Mouse (Mus musculus): ENCODE measurements around the gene Elp5. TPM values are rescaled to one million over a fixed set of nuclear protein-coding genes. Genes with fewer than 3 reads are reported as not detected.

The Elp5 gene
- 149 and 168 TPM in 2 replicates for polyA plus RNA-seq (2014; fragmentation: Nextera tagmentation; extraction: Ambion mirVana)

GRCm38 (mm10) chr11:69982225-69982624 lies at the start of gene Elp5:
TSS of gene Elp5 (minus strand) at chr11:69982517.
- ATAC-seq (ENCODE audit: insufficient read depth, low FRiP score, low TSS enrichment) (no peak), DNase-seq (ENCODE audit: low spot score) (no peak)
- Histone ChIP-seq H3K9ac (ENCODE audit: low read length) (peak within 1 kb of the TSS; percentile 90), H3K36me3 (ENCODE audit: control insufficient read depth, insufficient read depth, low read length) (peaks cover 12% of the 10 kb centered on the region), H3K9me3 (ENCODE audit: control insufficient read depth, low read length) (no peaks in the 10 kb centered on the region), H3K4me1 (ENCODE audit: control insufficient read depth, insufficient read depth, low read length) (peaks cover 8% of the 10 kb centered on the region), H3K27me3 (ENCODE audit: control insufficient read depth, insufficient read depth, low read length) (no peaks in the 10 kb centered on the region), H3K27ac (ENCODE audit: low read depth, low read length) (peak within 1 kb of the TSS; percentile 97), H3K4me3 (ENCODE audit: low read depth, low read length) (peak within 1 kb of the TSS; percentile 86), H3K4me2 (ENCODE audit: low read depth) (peak within 1 kb of the TSS; percentile 84)
- WGBS = 62% methylated on average over 8 of the region's 8 CpGs

GRCm38 (mm10) chr11:70031321-70031670 lies 49.0 kb upstream of the Elp5 start:
- no peak overlapping the region for H3K9ac ChIP-seq (ENCODE audit: low read length)
- ATAC-seq (ENCODE audit: insufficient read depth, low FRiP score, low TSS enrichment) = no peak
- H3K9me3 ChIP-seq (ENCODE audit: control insufficient read depth, low read length) = no peaks in the 10 kb centered on the region
- no peaks in the 10 kb centered on the region for H3K27me3 ChIP-seq (ENCODE audit: control insufficient read depth, insufficient read depth, low read length)
- peaks cover 33% of the 10 kb centered on the region for H3K4me1 ChIP-seq (ENCODE audit: control insufficient read depth, insufficient read depth, low read length)
- no peak overlapping the region for H3K27ac ChIP-seq (ENCODE audit: low read depth, low read length)
- no peak overlapping the region for H3K4me2 ChIP-seq (ENCODE audit: low read depth)
- peaks cover 8% of the 10 kb centered on the region for H3K36me3 ChIP-seq (ENCODE audit: control insufficient read depth, insufficient read depth, low read length)
- no peak overlapping the region for H3K4me3 ChIP-seq (ENCODE audit: low read depth, low read length)
- no peak for DNase-seq (ENCODE audit: low spot score)
- 96% methylated on average over 11 of the region's 11 CpGs for WGBS

GRCm38 (mm10) chr11:70030651-70031320 lies 48.5 kb upstream of the Elp5 start:
- Histone ChIP-seq H3K36me3 (ENCODE audit: control insufficient read depth, insufficient read depth, low read length) (peaks cover 8% of the 10 kb centered on the region), H3K27ac (ENCODE audit: low read depth, low read length) (peak overlapping the region; percentile 77), H3K9ac (ENCODE audit: low read length) (peak overlapping the region; percentile 35; the same call in 1 of the 2 replicates), H3K4me2 (ENCODE audit: low read depth) (peak overlapping the region; percentile 62; the same call in 1 of the 2 replicates), H3K4me3 (ENCODE audit: low read depth, low read length) (peak overlapping the region; percentile 27; the same call in 1 of the 2 replicates), H3K27me3 (ENCODE audit: control insufficient read depth, insufficient read depth, low read length) (no peaks in the 10 kb centered on the region), H3K4me1 (ENCODE audit: control insufficient read depth, insufficient read depth, low read length) (peaks cover 38% of the 10 kb centered on the region), H3K9me3 (ENCODE audit: control insufficient read depth, low read length) (no peaks in the 10 kb centered on the region)
- DNase-seq (ENCODE audit: low spot score) (no peak), ATAC-seq (ENCODE audit: insufficient read depth, low FRiP score, low TSS enrichment) (no peak)
- WGBS = 94% methylated on average over 28 of the region's 28 CpGs

- Histone ChIP-seq H3K4me3 (ENCODE audit: low read depth, low read length) (peak overlapping the region; percentile 27), H3K9ac (ENCODE audit: low read length) (peak overlapping the region; percentile 35; the same call in 1 of the 2 replicates), H3K9me3 (ENCODE audit: control insufficient read depth, low read length) (no peaks in the 10 kb centered on the region), H3K4me1 (ENCODE audit: control insufficient read depth, insufficient read depth, low read length) (peaks cover 39% of the 10 kb centered on the region), H3K27ac (ENCODE audit: low read depth, low read length) (peak overlapping the region; percentile 77), H3K27me3 (ENCODE audit: control insufficient read depth, insufficient read depth, low read length) (no peaks in the 10 kb centered on the region), H3K4me2 (ENCODE audit: low read depth) (peak overlapping the region; percentile 62), H3K36me3 (ENCODE audit: control insufficient read depth, insufficient read depth, low read length) (peaks cover 8% of the 10 kb centered on the region)
- 35% methylated on average over 11 of the region's 11 CpGs for WGBS
- DNase-seq (ENCODE audit: low spot score) = no peak
- peak; percentile 42 for ATAC-seq (ENCODE audit: insufficient read depth, low FRiP score, low TSS enrichment)
Observed at GRCm38 (mm10) chr11:70029829-70030550, 47.7 kb upstream of the Elp5 start.

GRCm38 (mm10) chr11:70029130-70029801 lies 46.9 kb upstream of the Elp5 start:
- no peaks in the 10 kb centered on the region for H3K9me3 ChIP-seq (ENCODE audit: control insufficient read depth, low read length)
- DNase-seq (ENCODE audit: low spot score) (peak; percentile 97), ATAC-seq (ENCODE audit: insufficient read depth, low FRiP score, low TSS enrichment) (peak; percentile 95)
- H3K27me3 ChIP-seq (ENCODE audit: control insufficient read depth, insufficient read depth, low read length) = no peaks in the 10 kb centered on the region
- peaks cover 41% of the 10 kb centered on the region for H3K4me1 ChIP-seq (ENCODE audit: control insufficient read depth, insufficient read depth, low read length)
- peak overlapping the region; percentile 62 for H3K4me2 ChIP-seq (ENCODE audit: low read depth)
- H3K9ac ChIP-seq (ENCODE audit: low read length) = peak overlapping the region; percentile 35; the same call in 1 of the 2 replicates
- H3K27ac ChIP-seq (ENCODE audit: low read depth, low read length) = peak overlapping the region; percentile 77
- peak overlapping the region; percentile 27 for H3K4me3 ChIP-seq (ENCODE audit: low read depth, low read length)
- H3K36me3 ChIP-seq (ENCODE audit: control insufficient read depth, insufficient read depth, low read length) = peaks cover 8% of the 10 kb centered on the region
- under 1% methylated on average over 20 of the region's 20 CpGs for WGBS

- peak overlapping the region; percentile 62 for H3K4me2 ChIP-seq (ENCODE audit: low read depth)
- H3K9me3 ChIP-seq (ENCODE audit: control insufficient read depth, low read length) = no peaks in the 10 kb centered on the region
- H3K27me3 ChIP-seq (ENCODE audit: control insufficient read depth, insufficient read depth, low read length) = no peaks in the 10 kb centered on the region
- peak overlapping the region; percentile 35; the same call in 1 of the 2 replicates for H3K9ac ChIP-seq (ENCODE audit: low read length)
- WGBS = 28% methylated on average over 12 of the region's 12 CpGs
- ATAC-seq (ENCODE audit: insufficient read depth, low FRiP score, low TSS enrichment) = peak; percentile 17; the same call in 1 of the 2 replicates
- H3K4me1 ChIP-seq (ENCODE audit: control insufficient read depth, insufficient read depth, low read length) = peaks cover 45% of the 10 kb centered on the region
- H3K36me3 ChIP-seq (ENCODE audit: control insufficient read depth, insufficient read depth, low read length) = peaks cover 8% of the 10 kb centered on the region
- H3K27ac ChIP-seq (ENCODE audit: low read depth, low read length) = peak overlapping the region; percentile 77
- peak overlapping the region; percentile 27 for H3K4me3 ChIP-seq (ENCODE audit: low read depth, low read length)
- DNase-seq (ENCODE audit: low spot score) = no peak
Observed at GRCm38 (mm10) chr11:70028401-70029129, 46.2 kb upstream of the Elp5 start.

GRCm38 (mm10) chr11:70027397-70027796 lies 45.1 kb upstream of the Elp5 start:
- DNase-seq (ENCODE audit: low spot score) (no peak), ATAC-seq (ENCODE audit: insufficient read depth, low FRiP score, low TSS enrichment) (no peak)
- H3K27ac ChIP-seq (ENCODE audit: low read depth, low read length) = peak overlapping the region; percentile 15; the same call in 1 of the 2 replicates
- no peaks in the 10 kb centered on the region for H3K27me3 ChIP-seq (ENCODE audit: control insufficient read depth, insufficient read depth, low read length)
- H3K4me3 ChIP-seq (ENCODE audit: low read depth, low read length) = peak overlapping the region; percentile 25
- H3K36me3 ChIP-seq (ENCODE audit: control insufficient read depth, insufficient read depth, low read length) = peaks cover 8% of the 10 kb centered on the region
- no peaks in the 10 kb centered on the region for H3K9me3 ChIP-seq (ENCODE audit: control insufficient read depth, low read length)
- 35% methylated on average over 9 of the region's 9 CpGs for WGBS
- no peak overlapping the region; the same call in 1 of the 2 replicates for H3K9ac ChIP-seq (ENCODE audit: low read length)
- H3K4me2 ChIP-seq (ENCODE audit: low read depth) = peak overlapping the region; percentile 62
- H3K4me1 ChIP-seq (ENCODE audit: control insufficient read depth, insufficient read depth, low read length) = peaks cover 50% of the 10 kb centered on the region

GRCm38 (mm10) chr11:70026689-70027088 lies 44.4 kb upstream of the Elp5 start:
- Histone ChIP-seq H3K9ac (ENCODE audit: low read length) (peak overlapping the region; percentile 39), H3K4me3 (ENCODE audit: low read depth, low read length) (peak overlapping the region; percentile 25), H3K4me2 (ENCODE audit: low read depth) (peak overlapping the region; percentile 41), H3K36me3 (ENCODE audit: control insufficient read depth, insufficient read depth, low read length) (peaks cover 8% of the 10 kb centered on the region), H3K27me3 (ENCODE audit: control insufficient read depth, insufficient read depth, low read length) (no peaks in the 10 kb centered on the region), H3K9me3 (ENCODE audit: control insufficient read depth, low read length) (no peaks in the 10 kb centered on the region), H3K27ac (ENCODE audit: low read depth, low read length) (0 out of 2 replicates have a peak overlapping the region, but pooled peaks have one; percentile 23), H3K4me1 (ENCODE audit: control insufficient read depth, insufficient read depth, low read length) (peaks cover 54% of the 10 kb centered on the region)
- no peak for ATAC-seq (ENCODE audit: insufficient read depth, low FRiP score, low TSS enrichment)
- WGBS = 0% methylated on average over 19 of the region's 19 CpGs
- peak; percentile 47 for DNase-seq (ENCODE audit: low spot score)

Measured in neural tube, embryonic 11.5 days (tissue).